Mouse (Mus musculus) small intestine, adult 2 months (tissue): ENCODE measurements around the gene Lpgat1. TPM values are rescaled to one million over a fixed set of nuclear protein-coding genes. Genes with fewer than 3 reads are reported as not detected.
A peak's percentile ranks its signal among the peaks of the same experiment; 100 is the strongest.

Experiments
- H3K27ac ChIP-seq: fragments of 200-500 bp; 2 replicates; pipeline ENCODE4 v1.5.1; 2012; ENCODE audit warnings: low read depth, low read length, control low read depth, inconsistent platforms; ENCODE audit not compliant: insufficient read depth
- H3K27me3 ChIP-seq: fragments of 200-500 bp; 2 replicates; pipeline ENCODE4 v1.6.1; 2012; ENCODE audit warnings: mild to moderate bottlenecking, moderate library complexity, low read length, inconsistent platforms; ENCODE audit not compliant: control insufficient read depth, insufficient read depth
- H3K36me3 ChIP-seq: fragments of 200-500 bp; 2 replicates; pipeline ENCODE4 v1.6.1; 2012; ENCODE audit warnings: mild to moderate bottlenecking, low read length, control low read depth, inconsistent platforms; ENCODE audit not compliant: control insufficient read depth, insufficient read depth
- H3K4me1 ChIP-seq: fragments of 200-500 bp; 2 replicates; pipeline ENCODE4 v1.6.1; 2012; ENCODE audit warnings: low read length, inconsistent platforms, mixed read lengths; ENCODE audit not compliant: control insufficient read depth, insufficient read depth, insufficient read length
- H3K4me3 ChIP-seq: fragments of 200-500 bp; 2 replicates; pipeline ENCODE4 v1.5.1; 2012; ENCODE audit warnings: low read depth, mild to moderate bottlenecking, control low read depth, inconsistent platforms, low read length, moderate library complexity
- CTCF ChIP-seq: fragments of 200-500 bp; IDR thresholded peaks from 2 replicates; pipeline ENCODE4 v1.5.1; 2012; ENCODE audit warnings: low read depth, mild to moderate bottlenecking, control low read depth, inconsistent platforms, low read length, moderate library complexity, mixed read lengths; ENCODE audit not compliant: insufficient replicate concordance, insufficient read length; ENCODE audit errors: extremely low read depth
- POLR2A ChIP-seq: fragments of 200-500 bp; IDR thresholded peaks from 2 replicates; pipeline ENCODE4 v1.6.1; 2012; ENCODE audit warnings: low read depth, mild to moderate bottlenecking, control low read depth, inconsistent platforms, low read length, moderate library complexity
- WGBS: fragments of 180-500 bp; shearing (Covaris S2); methylation state at CpG from one replicate; pipeline ENCODE4 v1.1.7; 2018; 5-methylcytosine and 5-hydroxymethylcytosine counted together
- polyA plus RNA-seq: library from polyadenylated mRNA; depleted of rRNA; stranded (reverse); fragments of >200 nt; gene quantifications from 2 replicates; pipeline ENCODE4 v1.2.3, GENCODE M21; 2012

Lpgat1 gene
- polyA plus RNA-seq, 1 experiment: 20.1 TPM

GRCm38 (mm10) chr1:191733822-191734221 is 16.2 kb downstream of the Lpgat1 start:
- H3K36me3 ChIP-seq: peaks cover 20% of the 10 kb centered on the region
- no peaks in the 10 kb centered on the region for H3K27me3 ChIP-seq
- 85% methylated on average over 4 of the region's 4 CpGs for WGBS
- peaks cover 6% of the 10 kb centered on the region for H3K4me1 ChIP-seq
- TF ChIP-seq POLR2A (no peak), CTCF (no peak)
- H3K27ac ChIP-seq: no peak overlapping the region
- H3K4me3 ChIP-seq: no peak overlapping the region

- H3K4me1 ChIP-seq: peaks cover 12% of the 10 kb centered on the region
- H3K27me3 ChIP-seq: no peaks in the 10 kb centered on the region
- no peak overlapping the region for H3K4me3 ChIP-seq
- H3K27ac ChIP-seq: no peak overlapping the region
- no peak for TF ChIP-seq POLR2A
- peaks cover 10% of the 10 kb centered on the region for H3K36me3 ChIP-seq
Measured at GRCm38 (mm10) chr1:191736425-191736824, 18.8 kb downstream of the Lpgat1 start.

- WGBS: 70% methylated on average over 6 of the region's 6 CpGs
- Histone ChIP-seq H3K27me3 (no peaks in the 10 kb centered on the region), H3K4me1 (peaks cover 13% of the 10 kb centered on the region), H3K4me3 (no peak overlapping the region), H3K27ac (no peak overlapping the region), H3K36me3 (peaks cover 5% of the 10 kb centered on the region)
- no peak for TF ChIP-seq POLR2A
- TF ChIP-seq CTCF: no peak
Measured at GRCm38 (mm10) chr1:191737871-191738270, 20.2 kb downstream of the Lpgat1 start.

GRCm38 (mm10) chr1:191738726-191739125 is 21.1 kb downstream of the Lpgat1 start:
- no peak overlapping the region for H3K27ac ChIP-seq
- peaks cover 13% of the 10 kb centered on the region for H3K4me1 ChIP-seq
- peaks cover 11% of the 10 kb centered on the region for H3K36me3 ChIP-seq
- WGBS: 38% methylated on average over 2 of the region's 2 CpGs
- no peak for TF ChIP-seq CTCF
- TF ChIP-seq POLR2A: no peak
- H3K4me3 ChIP-seq: no peak overlapping the region
- no peaks in the 10 kb centered on the region for H3K27me3 ChIP-seq

- H3K4me3 ChIP-seq: no peak overlapping the region
- TF ChIP-seq POLR2A (no peak), CTCF (no peak)
- no peak overlapping the region for H3K27ac ChIP-seq
- peaks cover 14% of the 10 kb centered on the region for H3K36me3 ChIP-seq
- H3K4me1 ChIP-seq: peaks cover 13% of the 10 kb centered on the region
- 82% methylated on average over 6 of the region's 6 CpGs for WGBS
- H3K27me3 ChIP-seq: no peaks in the 10 kb centered on the region
Measured at GRCm38 (mm10) chr1:191740587-191741361, 23.1 kb downstream of the Lpgat1 start.

GRCm38 (mm10) chr1:191741635-191742034 is 24.0 kb downstream of the Lpgat1 start:
- peaks cover 13% of the 10 kb centered on the region for H3K4me1 ChIP-seq
- H3K27ac ChIP-seq: peak overlapping the region; percentile 37; the same call in 1 of the 2 replicates
- no peaks in the 10 kb centered on the region for H3K27me3 ChIP-seq
- no peak for TF ChIP-seq CTCF
- TF ChIP-seq POLR2A: no peak
- H3K4me3 ChIP-seq: no peak overlapping the region
- peaks cover 14% of the 10 kb centered on the region for H3K36me3 ChIP-seq
- WGBS: 29% methylated on average over 4 of the region's 4 CpGs

- Histone ChIP-seq H3K4me3 (no peak overlapping the region), H3K27me3 (no peaks in the 10 kb centered on the region), H3K27ac (no peak overlapping the region), H3K36me3 (peaks cover 19% of the 10 kb centered on the region), H3K4me1 (no peaks in the 10 kb centered on the region)
- 86% methylated on average over 1 of the region's 1 CpGs for WGBS
- no peak for TF ChIP-seq POLR2A
- no peak for TF ChIP-seq CTCF
Measured at GRCm38 (mm10) chr1:191748431-191748830, 30.8 kb downstream of the Lpgat1 start.
